Mouse (Mus musculus) frontal cortex, postnatal 14 days (tissue): ENCODE results near the gene Gm4763.
"Not testable (repeated sequence)": the region's sequence is repeated elsewhere in the genome, so short reads cannot be mapped to it uniquely, and the experiment has no call there.

Source experiments
- DNase-seq, 2 experiments: peaks; one replicate each; pipeline ENCODE4 v3.0.0; 2022; ENCODE audit warnings: low spot score in 2 of 2

The Gm4763 gene

GRCm38 (mm10) chr7:24726808-24727207 lies at the start of gene Gm4763:
Gm4763 (minus strand) TSS chr7:24726908.
- not testable (repeated sequence) for DNase-seq

GRCm38 (mm10) chr7:24776145-24776544 lies 49.4 kb upstream of the Gm4763 start:
- DNase-seq = no peak

GRCm38 (mm10) chr7:24773942-24774535 lies 47.3 kb upstream of the Gm4763 start:
- DNase-seq = no peak

GRCm38 (mm10) chr7:24771361-24771760 lies 44.7 kb upstream of the Gm4763 start:
- DNase-seq = no peak

GRCm38 (mm10) chr7:24762574-24762973 lies 35.9 kb upstream of the Gm4763 start:
- no peak for DNase-seq

GRCm38 (mm10) chr7:24761161-24761560 lies 34.5 kb upstream of the Gm4763 start:
- DNase-seq = no peak

GRCm38 (mm10) chr7:24760211-24760610 lies 33.5 kb upstream of the Gm4763 start, which contains the start of gene Cd177:
Cd177 (minus strand) TSS chr7:24760311.
- no peak for DNase-seq

GRCm38 (mm10) chr7:24758520-24758919 lies 31.8 kb upstream of the Gm4763 start:
- DNase-seq = no peak

GRCm38 (mm10) chr7:24753476-24753875 lies 26.8 kb upstream of the Gm4763 start:
- no peak for DNase-seq

- DNase-seq = no peak
These were observed 24.9 kb upstream of the Gm4763 start for GRCm38 (mm10) chr7:24751610-24752009.

- DNase-seq = no peak
These were observed 24.0 kb upstream of the Gm4763 start for GRCm38 (mm10) chr7:24750695-24751094.

- no peak for DNase-seq
These were observed 9.4 kb upstream of the Gm4763 start for GRCm38 (mm10) chr7:24735970-24736670.

GRCm38 (mm10) chr7:24715039-24715438 lies 11.7 kb downstream of the Gm4763 start:
- no peak for DNase-seq

- no peak for DNase-seq
These were observed 17.8 kb downstream of the Gm4763 start, which contains the start of gene BC049730 for GRCm38 (mm10) chr7:24708832-24709292. BC049730 (plus strand) TSS chr7:24709242.

- DNase-seq = not testable (repeated sequence)
These were observed 23.9 kb downstream of the Gm4763 start for GRCm38 (mm10) chr7:24702841-24703240.

GRCm38 (mm10) chr7:24697891-24698290 lies 28.8 kb downstream of the Gm4763 start:
- not testable (repeated sequence) for DNase-seq

- DNase-seq = not testable (repeated sequence)
These were observed 34.0 kb downstream of the Gm4763 start for GRCm38 (mm10) chr7:24692693-24693092.

- DNase-seq = not testable (repeated sequence)
These were observed 39.2 kb downstream of the Gm4763 start for GRCm38 (mm10) chr7:24687519-24687918.

GRCm38 (mm10) chr7:24684121-24684520 lies 42.6 kb downstream of the Gm4763 start:
- not testable (repeated sequence) for DNase-seq

- DNase-seq = no peak
These were observed 50.1 kb downstream of the Gm4763 start, which contains the start of gene Tex101 for GRCm38 (mm10) chr7:24676575-24676974. Tex101 (minus strand) TSS chr7:24676675.

GRCm38 (mm10) chr7:24671944-24672439 lies 54.7 kb downstream of the Gm4763 start:
- no peak for DNase-seq
